Mouse (Mus musculus): ENCODE measurements around the gene Tmem219. TPM values are rescaled to one million over a fixed set of nuclear protein-coding genes. Genes with fewer than 3 reads are reported as not detected.
A peak's percentile ranks its signal among the peaks of the same experiment; 100 is the strongest.

Gene Tmem219
- 30.2 and 34.1 TPM in 2 replicates for polyA plus RNA-seq (2015; fragmentation: Nextera tagmentation; extraction: Ambion mirVana)

GRCm38 (mm10) chr7:126922624-126923060 lies at the start of gene Tmem219:
TSS of gene Tmem219 (minus strand) at chr7:126922917.
- H3K4me3 ChIP-seq (replicated peaks; ENCODE audit: low read length) = no peak within 1 kb of the TSS
- peak within 1 kb of the TSS; percentile 31 for H3K9ac ChIP-seq (ENCODE audit: low read length)
- peaks cover 11% of the 10 kb centered on the region for H3K4me1 ChIP-seq (ENCODE audit: control insufficient read depth, insufficient read depth, low read length)
- H3K27ac ChIP-seq (ENCODE audit: low read length) = peak within 1 kb of the TSS; percentile 60
- H3K36me3 ChIP-seq (ENCODE audit: control insufficient read depth, insufficient read depth, low read length) = no peaks in the 10 kb centered on the region
- H3K9me3 ChIP-seq (replicated peaks; ENCODE audit: control insufficient read depth, low read length) = no peaks in the 10 kb centered on the region
- no peaks in the 10 kb centered on the region for H3K27me3 ChIP-seq (ENCODE audit: control insufficient read depth, insufficient read depth, low read length)
- WGBS = 25% methylated on average over 5 of the region's 5 CpGs
- peak within 1 kb of the TSS; percentile 3; the same call in 1 of the 2 replicates for H3K4me2 ChIP-seq (ENCODE audit: low read depth, low read length)
- ATAC-seq (ENCODE audit: insufficient read depth, low FRiP score) = peak; percentile 84

DNA sequence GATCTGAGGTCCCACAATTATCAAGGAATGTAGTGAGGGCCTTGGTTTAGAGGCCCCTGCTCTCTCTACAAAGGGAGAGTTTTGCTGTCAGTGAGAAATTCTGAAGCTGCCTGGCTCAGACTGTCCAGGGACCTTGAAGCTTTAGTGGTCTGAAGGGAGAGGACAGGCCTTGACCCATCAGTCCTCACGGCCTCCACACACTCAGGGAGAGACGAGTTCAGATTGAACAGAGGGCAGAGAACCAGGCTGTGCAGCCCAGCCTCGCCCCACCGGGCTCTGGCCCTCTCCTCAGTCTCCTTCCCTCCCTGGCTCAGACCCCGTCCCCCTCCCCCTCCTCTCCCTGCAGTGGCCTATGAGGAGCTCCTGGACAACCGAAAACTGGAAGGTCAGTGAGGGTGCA lies 44.6 kb upstream of the Tmem219 start:
- no peak overlapping the region for H3K27ac ChIP-seq (ENCODE audit: low read length)
- no peak overlapping the region for H3K9ac ChIP-seq (ENCODE audit: low read length)
- no peaks in the 10 kb centered on the region for H3K27me3 ChIP-seq (ENCODE audit: control insufficient read depth, insufficient read depth, low read length)
- WGBS = 63% methylated on average over 6 of the region's 6 CpGs
- H3K36me3 ChIP-seq (ENCODE audit: control insufficient read depth, insufficient read depth, low read length) = no peaks in the 10 kb centered on the region
- no peak for ATAC-seq (ENCODE audit: insufficient read depth, low FRiP score)
- no peak overlapping the region for H3K4me2 ChIP-seq (ENCODE audit: low read depth, low read length)
- H3K4me1 ChIP-seq (ENCODE audit: control insufficient read depth, insufficient read depth, low read length) = no peaks in the 10 kb centered on the region
- no peaks in the 10 kb centered on the region for H3K9me3 ChIP-seq (replicated peaks; ENCODE audit: control insufficient read depth, low read length)
- H3K4me3 ChIP-seq (replicated peaks; ENCODE audit: low read length) = no peak overlapping the region

GRCm38 (mm10) chr7:126965568-126965967 lies 42.9 kb upstream of the Tmem219 start:
- Histone ChIP-seq H3K4me3 (replicated peaks; ENCODE audit: low read length) (no peak overlapping the region), H3K27ac (ENCODE audit: low read length) (no peak overlapping the region), H3K36me3 (ENCODE audit: control insufficient read depth, insufficient read depth, low read length) (no peaks in the 10 kb centered on the region), H3K27me3 (ENCODE audit: control insufficient read depth, insufficient read depth, low read length) (no peaks in the 10 kb centered on the region), H3K4me2 (ENCODE audit: low read depth, low read length) (no peak overlapping the region), H3K9me3 (replicated peaks; ENCODE audit: control insufficient read depth, low read length) (no peaks in the 10 kb centered on the region), H3K4me1 (ENCODE audit: control insufficient read depth, insufficient read depth, low read length) (no peaks in the 10 kb centered on the region), H3K9ac (ENCODE audit: low read length) (no peak overlapping the region)
- WGBS = 43% methylated on average over 3 of the region's 3 CpGs
- ATAC-seq (ENCODE audit: insufficient read depth, low FRiP score) = no peak

GRCm38 (mm10) chr7:126963548-126964286 lies 41.0 kb upstream of the Tmem219 start:
- ATAC-seq (ENCODE audit: insufficient read depth, low FRiP score) = no peak
- no peak overlapping the region for H3K9ac ChIP-seq (ENCODE audit: low read length)
- WGBS = 28% methylated on average over 19 of the region's 19 CpGs

DNA sequence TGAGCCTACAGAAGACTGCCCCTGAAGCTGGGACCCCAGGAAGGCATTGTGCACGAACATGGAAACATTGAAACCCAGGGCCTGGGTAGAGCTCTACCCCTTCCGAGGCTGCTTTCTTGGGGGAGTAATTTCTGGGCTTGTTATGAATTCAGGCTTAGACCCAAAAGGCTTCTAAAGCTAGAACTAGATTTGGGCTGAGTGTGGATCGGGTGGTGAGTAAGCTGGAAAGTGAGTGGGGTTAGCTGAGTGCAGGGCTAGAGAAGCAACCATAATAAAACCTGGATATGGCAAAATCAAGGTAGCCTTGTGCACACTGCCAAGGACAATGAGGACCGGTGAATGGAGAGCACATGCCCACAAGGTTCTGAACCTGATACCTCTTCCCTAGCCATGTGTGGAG lies 39.2 kb upstream of the Tmem219 start:
- no peak for ATAC-seq (ENCODE audit: insufficient read depth, low FRiP score)
- H3K4me3 ChIP-seq (replicated peaks; ENCODE audit: low read length) = no peak overlapping the region
- no peak overlapping the region for H3K27ac ChIP-seq (ENCODE audit: low read length)
- H3K36me3 ChIP-seq (ENCODE audit: control insufficient read depth, insufficient read depth, low read length) = no peaks in the 10 kb centered on the region
- H3K27me3 ChIP-seq (ENCODE audit: control insufficient read depth, insufficient read depth, low read length) = no peaks in the 10 kb centered on the region
- H3K9me3 ChIP-seq (replicated peaks; ENCODE audit: control insufficient read depth, low read length) = no peaks in the 10 kb centered on the region
- H3K4me1 ChIP-seq (ENCODE audit: control insufficient read depth, insufficient read depth, low read length) = no peaks in the 10 kb centered on the region
- H3K9ac ChIP-seq (ENCODE audit: low read length) = no peak overlapping the region
- no peak overlapping the region for H3K4me2 ChIP-seq (ENCODE audit: low read depth, low read length)
- WGBS = 82% methylated on average over 4 of the region's 4 CpGs

More at GRCm38 (mm10) chr7:126963548-126964286, 41.0 kb upstream of the Tmem219 start:
- Histone ChIP-seq H3K36me3 (ENCODE audit: control insufficient read depth, insufficient read depth, low read length) (no peaks in the 10 kb centered on the region), H3K27me3 (ENCODE audit: control insufficient read depth, insufficient read depth, low read length) (no peaks in the 10 kb centered on the region), H3K27ac (ENCODE audit: low read length) (no peak overlapping the region), H3K4me3 (replicated peaks; ENCODE audit: low read length) (no peak overlapping the region), H3K9me3 (replicated peaks; ENCODE audit: control insufficient read depth, low read length) (no peaks in the 10 kb centered on the region), H3K4me1 (ENCODE audit: control insufficient read depth, insufficient read depth, low read length) (no peaks in the 10 kb centered on the region), H3K4me2 (ENCODE audit: low read depth, low read length) (no peak overlapping the region)

DNA sequence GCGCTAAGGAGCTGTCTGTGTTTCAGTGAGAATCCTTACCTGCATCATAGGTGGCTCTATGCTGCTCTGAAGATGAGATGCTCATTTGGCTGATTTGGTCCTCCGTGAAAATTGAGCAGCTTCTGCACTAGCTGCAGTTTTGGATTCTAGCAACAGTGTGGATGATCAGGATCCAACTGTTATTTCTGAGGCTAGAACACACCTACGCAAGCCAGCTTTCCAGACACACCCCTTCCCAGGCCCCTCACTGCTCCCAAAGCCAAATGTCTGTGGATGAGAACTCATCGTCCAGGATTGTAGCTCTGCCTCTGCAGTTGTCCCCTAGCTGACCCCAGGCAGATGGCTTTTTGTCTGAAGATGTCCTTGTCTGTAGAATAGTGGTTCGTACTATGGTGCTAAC lies 38.4 kb upstream of the Tmem219 start:
- Histone ChIP-seq H3K9me3 (replicated peaks; ENCODE audit: control insufficient read depth, low read length) (no peaks in the 10 kb centered on the region), H3K9ac (ENCODE audit: low read length) (no peak overlapping the region), H3K36me3 (ENCODE audit: control insufficient read depth, insufficient read depth, low read length) (no peaks in the 10 kb centered on the region), H3K4me2 (ENCODE audit: low read depth, low read length) (no peak overlapping the region), H3K27me3 (ENCODE audit: control insufficient read depth, insufficient read depth, low read length) (no peaks in the 10 kb centered on the region), H3K27ac (ENCODE audit: low read length) (no peak overlapping the region), H3K4me1 (ENCODE audit: control insufficient read depth, insufficient read depth, low read length) (no peaks in the 10 kb centered on the region), H3K4me3 (replicated peaks; ENCODE audit: low read length) (no peak overlapping the region)
- no peak for ATAC-seq (ENCODE audit: insufficient read depth, low FRiP score)
- 85% methylated on average over 5 of the region's 5 CpGs for WGBS

DNA sequence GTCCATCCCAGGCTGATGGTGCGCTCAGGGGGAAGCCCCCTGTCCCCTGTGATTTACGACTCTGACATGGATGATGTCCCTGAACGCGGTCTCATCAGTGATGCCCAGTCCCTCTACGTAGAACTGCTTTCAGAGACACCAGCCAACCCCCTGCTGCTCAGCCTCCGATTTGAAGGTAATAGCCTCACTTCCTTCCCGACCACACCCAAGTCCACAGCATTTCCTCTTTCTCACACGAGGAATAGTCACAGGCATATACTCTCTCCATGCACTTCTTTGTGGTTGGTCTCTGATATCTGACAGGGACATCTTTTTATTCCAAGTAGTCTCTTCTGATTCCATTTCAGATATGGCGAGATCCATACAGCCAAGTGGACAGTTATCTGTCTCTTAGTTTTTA lies 37.1 kb upstream of the Tmem219 start:
- H3K27ac ChIP-seq (ENCODE audit: low read length) = no peak overlapping the region
- H3K27me3 ChIP-seq (ENCODE audit: control insufficient read depth, insufficient read depth, low read length) = no peaks in the 10 kb centered on the region
- no peaks in the 10 kb centered on the region for H3K36me3 ChIP-seq (ENCODE audit: control insufficient read depth, insufficient read depth, low read length)
- ATAC-seq (ENCODE audit: insufficient read depth, low FRiP score) = no peak
- no peaks in the 10 kb centered on the region for H3K4me1 ChIP-seq (ENCODE audit: control insufficient read depth, insufficient read depth, low read length)
- H3K9ac ChIP-seq (ENCODE audit: low read length) = no peak overlapping the region
- H3K4me3 ChIP-seq (replicated peaks; ENCODE audit: low read length) = no peak overlapping the region
- no peak overlapping the region for H3K4me2 ChIP-seq (ENCODE audit: low read depth, low read length)
- 61% methylated on average over 9 of the region's 9 CpGs for WGBS
- no peaks in the 10 kb centered on the region for H3K9me3 ChIP-seq (replicated peaks; ENCODE audit: control insufficient read depth, low read length)

GRCm38 (mm10) chr7:126955125-126955524 lies 32.4 kb upstream of the Tmem219 start:
- Histone ChIP-seq H3K9me3 (replicated peaks; ENCODE audit: control insufficient read depth, low read length) (no peaks in the 10 kb centered on the region), H3K4me1 (ENCODE audit: control insufficient read depth, insufficient read depth, low read length) (peaks cover 5% of the 10 kb centered on the region; the same call in 1 of the 2 replicates), H3K4me3 (replicated peaks; ENCODE audit: low read length) (no peak overlapping the region), H3K4me2 (ENCODE audit: low read depth, low read length) (no peak overlapping the region), H3K9ac (ENCODE audit: low read length) (no peak overlapping the region), H3K27ac (ENCODE audit: low read length) (no peak overlapping the region), H3K27me3 (ENCODE audit: control insufficient read depth, insufficient read depth, low read length) (peaks cover 16% of the 10 kb centered on the region), H3K36me3 (ENCODE audit: control insufficient read depth, insufficient read depth, low read length) (no peaks in the 10 kb centered on the region)
- ATAC-seq (ENCODE audit: insufficient read depth, low FRiP score) = no peak
- WGBS = 59% methylated on average over 3 of the region's 3 CpGs

DNA sequence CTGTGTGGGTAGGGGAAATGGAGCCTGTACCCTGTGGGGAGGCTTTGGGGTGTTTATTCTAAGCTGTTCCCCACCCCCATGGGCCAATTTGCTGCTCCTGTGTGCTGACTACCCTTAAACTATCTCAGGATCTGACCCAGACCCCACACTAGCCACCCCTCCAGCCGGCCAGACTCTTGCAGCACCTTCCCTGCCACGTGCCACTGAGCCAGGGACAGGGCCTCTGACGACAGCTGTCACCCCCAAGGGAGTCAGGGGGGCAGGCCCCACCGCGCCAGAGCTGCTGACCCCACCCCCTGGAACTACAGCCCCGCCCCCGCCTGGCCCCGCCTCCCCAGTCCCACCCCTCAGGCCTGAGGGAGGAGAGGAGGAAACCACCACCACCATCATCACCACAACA lies 29.9 kb upstream of the Tmem219 start:
- Histone ChIP-seq H3K9me3 (replicated peaks; ENCODE audit: control insufficient read depth, low read length) (no peaks in the 10 kb centered on the region), H3K27me3 (ENCODE audit: control insufficient read depth, insufficient read depth, low read length) (peaks cover 19% of the 10 kb centered on the region), H3K4me3 (replicated peaks; ENCODE audit: low read length) (no peak overlapping the region), H3K4me2 (ENCODE audit: low read depth, low read length) (no peak overlapping the region), H3K36me3 (ENCODE audit: control insufficient read depth, insufficient read depth, low read length) (no peaks in the 10 kb centered on the region), H3K27ac (ENCODE audit: low read length) (no peak overlapping the region), H3K9ac (ENCODE audit: low read length) (no peak overlapping the region), H3K4me1 (ENCODE audit: control insufficient read depth, insufficient read depth, low read length) (peaks cover 7% of the 10 kb centered on the region; the same call in 1 of the 2 replicates)
- no peak for ATAC-seq (ENCODE audit: insufficient read depth, low FRiP score)
- under 1% methylated on average over 8 of the region's 8 CpGs for WGBS

Measured in stomach, embryonic 16.5 days (tissue).